Mouse (Mus musculus) gastrocnemius, adult 8-10 months (tissue): ENCODE results near the gene Tbc1d22a. TPM values are rescaled to one million over a fixed set of nuclear protein-coding genes. Genes with fewer than 3 reads are reported as not detected.
A peak's percentile ranks its signal among the peaks of the same experiment; 100 is the strongest.

Experiments
- DNase-seq, 2 experiments: peaks; one replicate each; pipeline ENCODE4 v3.0.0; 2022; ENCODE audit warnings: low spot score in 2 of 2
- total RNA-seq, 4 experiments: library from RNA; stranded (reverse); gene quantifications; 2 replicates each; pipeline ENCODE4 v1.2.4; 2022

Tbc1d22a gene
- total RNA-seq, 4 experiments from 2014 or later = 14.7 to 15.7 (median 15.3) TPM

DNA sequence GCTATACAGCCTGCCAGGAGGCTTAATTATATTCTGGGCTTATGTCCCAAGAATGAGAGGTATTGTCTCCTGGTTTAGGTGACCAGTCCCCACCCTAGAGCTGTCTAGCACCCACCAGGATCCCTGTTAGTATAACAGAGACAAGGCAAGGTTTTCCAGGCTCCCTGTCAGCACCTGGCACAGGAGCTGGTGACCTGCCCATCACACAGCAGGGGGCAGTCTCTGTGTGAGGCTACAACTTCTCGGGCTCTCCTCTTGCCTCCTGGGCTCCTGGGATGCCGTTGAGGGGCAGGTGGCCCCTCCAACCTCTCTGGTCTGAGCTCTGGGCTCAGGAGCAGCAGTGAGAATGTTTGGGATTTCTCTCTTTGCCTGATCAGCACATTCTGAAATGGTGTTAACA lies 171.2 kb downstream of the Tbc1d22a start:
- no peak for DNase-seq

DNA sequence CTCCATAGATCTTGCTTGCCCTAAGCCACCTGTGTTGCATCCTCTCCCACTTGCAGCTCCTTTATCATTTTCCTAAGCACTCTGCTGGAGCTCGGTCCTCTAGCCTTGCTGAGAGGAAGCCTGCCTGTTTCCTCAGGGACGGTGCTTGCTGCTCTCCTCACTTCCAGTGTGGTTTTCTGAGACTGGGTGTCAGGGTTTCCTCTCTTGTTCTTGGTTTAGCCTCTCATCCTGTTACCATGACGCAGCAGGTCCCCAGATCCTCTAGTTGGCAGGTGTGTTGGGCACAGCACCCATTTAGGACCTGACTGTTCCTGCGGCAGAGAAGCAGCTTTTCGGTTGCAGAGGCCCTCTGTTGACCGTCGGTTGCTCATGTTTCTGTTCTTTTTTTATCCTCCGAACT lies 172.1 kb downstream of the Tbc1d22a start:
- DNase-seq = no peak

DNA sequence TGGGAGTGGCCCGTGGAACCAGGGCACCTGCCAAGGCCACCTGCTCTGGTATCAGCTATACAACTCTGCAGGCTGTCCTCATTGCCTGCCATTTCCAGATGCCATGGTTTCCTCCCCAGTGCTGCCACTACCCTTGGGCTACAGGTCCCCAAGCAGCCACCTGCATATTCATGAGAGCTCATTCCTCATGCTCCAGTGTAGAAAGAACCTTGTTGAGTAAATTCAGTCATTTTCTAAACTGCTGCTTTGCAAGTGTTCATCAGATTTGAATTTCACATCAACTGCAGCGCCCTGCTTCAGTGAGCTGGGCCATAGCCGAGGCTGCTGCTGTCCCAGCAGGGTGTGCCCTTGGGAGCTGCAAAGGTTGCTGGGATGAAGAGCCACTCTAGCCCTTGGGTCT lies 174.3 kb downstream of the Tbc1d22a start:
- no peak for DNase-seq

DNA sequence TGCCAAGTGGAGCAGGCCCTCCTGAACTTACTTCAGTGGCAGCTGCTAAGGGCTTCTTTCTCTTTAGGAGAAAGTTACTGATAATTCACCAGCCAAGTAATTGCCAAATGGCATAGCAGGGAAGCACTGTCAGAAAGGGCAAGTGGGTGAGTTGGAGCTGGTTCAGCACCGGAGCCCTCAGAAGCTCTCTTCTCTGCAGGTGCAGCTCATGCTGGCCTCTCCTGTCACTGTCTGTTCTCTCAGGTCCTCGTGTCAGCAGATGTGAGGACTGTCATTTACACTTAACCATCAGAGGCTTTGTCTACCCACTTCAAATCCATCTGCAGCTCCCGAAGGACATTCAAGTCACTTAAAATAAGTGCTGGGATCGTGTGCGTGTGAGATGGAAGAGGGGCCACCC lies 190.6 kb downstream of the Tbc1d22a start:
- DNase-seq = no peak

DNA sequence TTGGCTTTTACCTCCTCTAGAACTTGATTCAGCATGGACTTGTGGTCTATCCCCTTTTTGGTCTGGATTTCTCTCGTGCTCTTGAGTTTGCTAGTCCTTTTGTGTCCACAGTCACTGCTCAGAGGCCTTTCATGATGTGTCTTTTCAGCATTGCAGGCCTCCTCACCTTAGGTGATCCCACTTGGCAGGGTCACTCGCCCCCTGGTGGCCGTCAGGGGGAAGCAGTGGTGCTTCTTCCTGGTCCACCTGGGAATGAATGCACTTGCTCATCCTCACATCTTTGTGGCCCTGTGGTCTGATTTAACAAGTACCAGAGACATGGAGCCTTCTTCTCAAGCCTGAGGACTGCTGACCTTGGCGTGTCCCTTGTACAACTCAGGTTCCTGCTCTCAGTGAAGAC lies 191.3 kb downstream of the Tbc1d22a start:
- peak; percentile 14 to 39 for DNase-seq

DNA sequence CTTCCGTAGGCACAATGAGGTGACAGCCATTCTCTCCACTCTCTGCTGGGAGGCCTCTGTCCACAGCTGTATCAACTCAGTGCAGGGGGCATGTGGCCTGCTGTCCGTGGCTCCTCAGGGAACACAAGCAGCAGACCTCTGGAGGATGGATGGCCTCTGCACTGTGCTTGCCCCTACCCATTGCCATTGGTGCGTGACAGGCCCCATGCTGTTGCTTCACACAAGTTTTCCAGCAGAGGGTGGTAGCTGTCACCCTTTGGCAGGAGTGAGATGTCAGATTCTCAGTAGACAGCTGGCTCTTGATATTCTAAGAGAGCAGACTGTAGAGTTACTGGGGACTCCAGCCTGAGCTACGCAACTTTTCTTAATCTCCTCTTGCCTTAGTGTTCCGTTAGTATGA lies 195.1 kb downstream of the Tbc1d22a start:
- no peak for DNase-seq

DNA sequence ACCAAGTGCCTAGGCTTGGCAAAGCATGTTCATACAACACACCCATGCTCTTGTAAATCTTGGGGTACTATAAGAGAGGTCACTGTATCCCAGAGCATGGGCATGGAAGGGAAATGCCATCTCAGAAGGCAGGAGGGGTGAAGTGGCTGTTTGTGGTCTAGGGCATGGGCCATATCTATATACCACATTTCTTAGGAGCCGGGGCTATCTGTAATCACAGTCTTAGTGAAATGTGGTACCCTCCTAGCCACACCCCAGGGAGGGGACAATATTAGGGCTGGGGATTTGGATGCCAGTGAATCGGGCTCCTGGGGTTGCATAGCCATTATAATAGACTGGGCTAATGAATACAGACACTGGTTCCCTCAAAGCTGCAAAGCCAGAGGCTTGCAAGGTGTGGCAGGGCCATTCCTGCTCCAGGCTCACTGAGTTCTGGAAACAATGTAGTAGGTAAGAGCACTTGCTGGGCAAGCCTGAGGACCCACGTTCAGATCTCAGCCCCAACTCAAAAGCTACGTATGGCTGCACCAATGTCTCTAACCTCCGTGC lies 197.3 kb downstream of the Tbc1d22a start:
- DNase-seq = no peak

DNA sequence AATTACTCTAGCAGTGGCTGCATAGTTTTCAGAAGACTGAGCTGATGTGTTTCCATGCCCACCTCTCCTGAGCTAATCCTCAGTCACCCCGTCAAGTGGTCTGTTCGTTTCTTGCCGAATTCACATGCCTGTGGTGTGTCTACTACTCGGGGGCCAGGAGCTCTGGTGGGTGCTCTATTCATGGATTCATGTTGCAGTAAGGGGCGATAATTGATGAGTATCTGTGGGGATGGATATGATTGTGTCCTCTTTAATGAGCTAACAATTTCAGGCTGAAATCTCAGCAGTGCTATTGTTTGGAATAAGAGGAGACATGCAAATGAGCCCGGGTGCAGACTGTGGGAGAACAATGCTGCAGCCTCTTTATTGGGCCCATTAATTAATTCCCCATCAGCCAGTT lies 201.7 kb downstream of the Tbc1d22a start:
- DNase-seq = no peak

DNA sequence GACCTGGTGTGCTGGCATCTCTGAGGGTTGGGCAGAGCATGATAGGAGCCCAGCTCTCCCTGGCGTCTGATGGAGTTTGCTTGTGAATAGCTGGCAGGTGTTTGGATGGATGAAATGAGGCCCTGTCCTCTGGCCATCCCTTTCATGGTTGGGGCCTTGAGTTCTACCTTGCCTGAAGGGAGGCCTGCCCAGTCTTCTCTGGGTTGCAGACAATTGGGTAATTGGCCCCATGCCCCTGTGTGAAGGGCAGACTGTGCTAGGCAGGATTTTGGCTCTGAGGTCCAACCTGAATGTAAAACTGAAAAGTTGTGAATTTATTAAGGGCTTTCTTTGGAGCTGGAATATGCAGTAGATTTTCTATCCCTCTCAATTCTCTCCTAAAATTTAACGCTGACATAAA lies 204.2 kb downstream of the Tbc1d22a start:
- no peak for DNase-seq

DNA sequence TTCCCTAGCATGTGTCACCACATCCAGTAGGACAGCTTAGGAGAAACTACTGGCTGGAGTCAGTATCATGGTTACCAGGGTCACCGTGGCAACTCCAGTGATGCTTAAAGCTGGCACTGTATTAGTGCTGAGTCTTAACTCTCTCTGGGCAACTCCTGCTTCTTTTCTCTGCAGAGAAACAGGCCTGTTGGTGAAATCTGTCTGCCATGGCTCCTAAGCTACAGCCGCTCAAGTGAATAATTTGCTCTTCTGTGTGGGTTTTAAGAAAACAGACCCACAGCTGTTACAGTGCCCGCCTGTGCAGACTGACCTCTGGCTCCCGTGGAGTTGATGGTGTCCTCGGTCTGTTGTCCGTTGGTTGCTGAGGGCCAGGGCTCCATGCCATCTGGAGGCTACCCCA lies 205.4 kb downstream of the Tbc1d22a start:
- DNase-seq = no peak

DNA sequence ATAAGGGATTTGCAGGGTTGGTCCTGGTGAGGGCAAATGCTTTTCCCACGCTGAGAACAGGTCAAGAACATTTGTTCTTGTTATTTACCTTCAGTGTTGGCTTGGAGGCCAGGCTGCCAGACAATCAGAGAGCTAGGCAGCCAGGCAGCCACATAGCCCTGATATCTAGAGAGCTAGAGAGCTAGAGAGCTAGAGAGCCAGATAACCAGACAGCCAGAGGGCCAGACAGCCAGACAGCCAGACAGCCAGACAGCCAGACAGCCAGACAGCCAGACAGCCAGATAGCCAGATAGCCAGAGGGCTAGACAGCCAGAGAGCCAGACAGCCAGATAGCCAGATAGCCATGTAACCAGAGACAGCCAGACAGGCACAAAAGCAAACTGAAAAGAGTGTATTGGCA lies 208.6 kb downstream of the Tbc1d22a start:
- DNase-seq = no peak

DNA sequence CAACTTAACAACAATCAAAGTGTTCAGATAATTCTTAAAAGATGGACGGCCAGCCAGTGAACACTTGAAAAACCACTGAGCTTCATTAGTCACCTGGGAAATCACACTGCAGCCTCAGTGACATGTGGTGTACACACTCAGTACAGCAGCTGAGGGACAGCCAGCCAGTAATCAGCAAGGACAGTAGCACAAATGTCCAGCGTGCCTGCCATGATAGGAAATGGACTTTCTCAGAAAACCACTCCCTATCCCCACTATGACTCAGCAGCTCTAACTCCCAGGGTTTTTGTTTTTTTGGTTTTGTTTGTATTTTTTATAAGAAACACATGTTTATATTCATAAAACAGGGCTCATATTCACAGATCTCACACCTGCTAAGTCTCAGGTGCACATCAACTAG lies 209.6 kb downstream of the Tbc1d22a start:
- no peak for DNase-seq

DNA sequence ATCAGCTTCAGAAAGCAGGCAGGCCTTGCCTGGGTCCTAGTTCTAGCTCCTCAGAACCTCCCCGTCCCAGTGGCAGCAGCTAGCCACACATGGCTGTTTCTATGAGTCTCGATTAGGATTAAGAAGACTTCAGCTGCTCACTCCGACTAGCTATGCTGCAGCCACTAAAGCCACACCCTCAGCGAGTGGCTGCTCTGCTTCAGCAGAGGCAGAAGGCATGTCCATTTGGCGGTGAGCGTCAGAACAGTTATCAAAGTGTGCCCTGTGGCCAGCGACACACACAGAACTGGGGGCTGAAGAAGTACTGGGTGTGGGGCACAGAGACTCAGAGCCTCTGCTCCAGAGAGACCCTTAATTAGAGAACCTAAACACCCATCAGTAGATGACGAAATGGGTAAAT lies 210.7 kb downstream of the Tbc1d22a start:
- DNase-seq = no peak

DNA sequence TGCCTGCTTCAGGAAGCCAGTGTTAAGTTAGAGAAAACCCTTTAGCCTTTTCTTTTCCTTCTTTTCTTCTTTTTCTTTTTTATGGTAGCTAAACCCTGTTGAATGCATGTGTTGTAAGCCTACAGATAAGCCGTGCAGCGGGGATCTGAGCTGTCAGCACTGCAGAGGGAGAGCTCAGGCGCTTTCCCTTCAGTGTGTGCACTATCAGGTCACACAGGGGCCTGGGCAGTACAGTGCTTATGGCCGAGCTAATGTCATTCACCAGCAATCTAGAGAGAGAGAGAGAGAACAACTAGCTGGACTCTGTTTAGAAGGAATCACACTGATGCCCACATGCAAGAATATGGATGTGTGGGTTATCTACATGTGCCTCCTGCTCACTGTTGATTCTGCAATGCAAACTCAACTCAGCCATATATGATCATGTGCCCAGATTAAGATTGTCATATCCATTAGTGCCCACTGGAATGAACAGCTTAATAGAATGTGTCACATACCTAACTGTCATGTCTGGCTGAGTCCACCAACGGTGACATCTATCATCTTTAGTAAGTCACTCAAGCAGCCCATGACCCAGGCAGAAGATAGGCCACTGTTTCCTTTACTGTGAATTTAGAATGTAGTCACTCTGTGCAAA lies 212.2 kb downstream of the Tbc1d22a start:
- no peak for DNase-seq

DNA sequence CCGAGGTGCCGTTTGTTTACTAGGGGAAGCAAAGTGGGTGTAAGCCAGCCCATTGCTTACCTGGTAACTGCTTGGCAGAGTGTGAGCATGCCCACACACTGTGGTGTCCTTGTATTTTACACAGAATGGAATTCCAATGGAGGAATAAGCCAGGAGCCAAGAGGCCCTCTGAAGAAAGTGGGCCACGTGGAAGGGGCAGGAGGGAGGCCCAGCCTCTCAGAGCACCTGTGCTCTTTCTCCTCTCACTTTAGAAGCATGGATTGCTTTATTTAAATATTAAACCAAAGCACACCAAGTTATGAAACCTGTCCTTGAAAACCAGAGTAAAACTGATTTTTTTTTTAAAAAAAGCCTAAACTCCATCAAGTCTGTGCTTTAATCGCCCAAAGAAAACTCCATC lies 213.2 kb downstream of the Tbc1d22a start:
- DNase-seq = no peak

DNA sequence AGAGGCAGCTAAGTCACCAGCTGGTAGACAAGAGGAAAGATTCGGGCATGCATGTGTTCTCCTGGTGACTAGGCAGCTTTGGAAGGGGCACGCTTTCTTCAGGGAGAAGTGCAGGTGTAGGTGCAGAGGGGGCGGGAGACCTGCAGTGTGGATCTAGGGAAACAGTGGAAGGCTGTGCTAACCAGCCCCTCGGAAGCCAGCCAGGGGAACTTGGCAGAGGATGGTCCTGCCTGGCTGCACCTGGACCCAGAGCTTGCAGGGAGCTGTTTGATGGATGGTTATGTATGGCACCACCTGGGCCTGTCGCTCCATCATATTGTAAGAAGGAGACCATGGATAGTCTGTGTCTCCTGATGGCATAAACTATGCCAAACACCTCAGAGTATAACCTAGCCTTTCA lies 214.2 kb downstream of the Tbc1d22a start:
- DNase-seq = no peak

DNA sequence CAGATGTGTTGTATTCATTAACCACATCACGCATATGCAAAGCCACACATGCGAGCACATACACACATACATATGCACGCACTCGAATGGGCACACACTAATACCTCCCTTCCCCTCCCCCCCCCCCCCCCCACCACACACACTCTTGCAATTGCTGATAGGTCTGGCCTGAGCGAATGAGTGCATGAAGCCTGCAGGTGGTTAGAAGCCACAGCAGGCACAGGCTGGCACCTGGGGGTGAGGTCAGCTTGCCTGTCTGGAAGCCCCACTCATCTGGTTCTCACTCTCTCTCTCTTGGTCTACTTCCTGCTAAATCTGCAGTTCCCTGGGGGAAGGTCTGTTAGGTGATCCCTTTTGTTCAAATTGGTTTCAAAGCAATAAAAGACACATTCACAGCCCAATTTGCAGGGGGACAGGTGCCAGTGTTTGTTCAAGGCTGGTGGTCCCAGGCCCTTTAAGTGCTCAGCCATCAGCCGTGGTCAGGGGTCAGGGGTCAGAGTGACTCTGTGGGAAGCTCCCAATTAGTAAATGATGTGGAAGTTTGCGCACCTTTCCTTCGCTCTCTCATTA lies 215.6 kb downstream of the Tbc1d22a start:
- no peak for DNase-seq

DNA sequence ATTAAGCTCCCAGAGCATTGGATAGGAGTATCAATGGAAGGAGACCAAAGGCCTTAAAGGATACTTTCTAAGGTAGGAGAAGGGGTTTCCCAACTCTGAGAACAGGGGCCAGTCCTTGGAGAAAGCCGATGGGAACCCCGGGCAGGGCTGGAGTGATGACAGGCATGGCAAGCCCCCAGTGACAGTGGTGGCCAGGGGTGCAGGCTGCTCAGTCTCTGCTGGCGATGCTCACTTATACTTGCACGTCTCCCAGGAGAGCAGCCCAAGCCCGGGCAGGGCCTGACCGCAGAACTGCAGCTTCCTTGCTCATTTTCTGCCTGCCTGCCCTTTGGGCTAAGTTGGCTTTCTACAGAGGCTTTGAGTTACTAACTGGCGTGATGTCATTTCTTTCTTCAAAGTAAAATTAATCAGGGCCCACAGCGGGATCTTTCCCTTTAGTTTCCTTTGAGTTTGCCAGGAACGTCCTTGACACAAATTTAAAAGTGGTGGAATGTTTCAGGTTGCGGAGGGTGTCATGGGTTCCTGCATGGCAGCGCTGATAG lies 217.4 kb downstream of the Tbc1d22a start:
- no peak for DNase-seq

DNA sequence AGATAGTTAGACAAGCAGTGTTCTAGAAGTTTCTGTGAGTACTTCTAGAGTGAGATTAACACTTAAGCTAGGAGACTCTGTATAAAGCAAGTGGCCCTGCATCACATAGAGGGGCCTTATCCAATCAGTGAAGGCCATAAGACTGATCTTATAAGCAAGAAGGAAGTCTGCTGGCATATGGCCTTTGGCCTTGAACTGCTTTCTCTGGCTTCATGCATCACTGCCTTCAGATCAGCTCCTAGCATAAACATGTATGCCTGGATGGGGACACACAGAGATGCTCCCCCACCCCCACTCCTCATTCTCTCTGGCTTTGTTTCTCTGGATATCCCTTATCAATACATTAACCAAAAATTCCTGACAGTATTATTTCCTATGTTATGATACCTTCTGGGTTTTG lies 218.5 kb downstream of the Tbc1d22a start:
- DNase-seq = no peak

DNA sequence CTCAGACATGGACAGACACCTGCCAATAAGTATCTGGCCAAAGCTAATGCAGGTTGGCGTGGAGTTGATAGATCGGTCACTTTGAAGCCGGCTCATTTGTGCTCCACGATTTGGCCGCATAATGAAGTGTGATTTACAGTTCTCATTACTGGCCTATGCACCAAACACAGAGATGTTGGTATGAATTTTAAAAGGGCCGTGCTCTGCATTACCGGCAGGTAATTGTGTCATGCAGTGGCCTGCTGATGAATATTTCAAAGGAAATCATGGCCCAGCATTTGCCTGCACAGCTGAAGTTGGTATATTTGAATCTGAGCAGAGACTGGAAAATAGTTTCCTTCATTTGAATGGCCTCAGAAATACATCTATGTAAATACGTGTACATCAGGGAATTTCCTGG lies 219.1 kb downstream of the Tbc1d22a start:
- no peak for DNase-seq

DNA sequence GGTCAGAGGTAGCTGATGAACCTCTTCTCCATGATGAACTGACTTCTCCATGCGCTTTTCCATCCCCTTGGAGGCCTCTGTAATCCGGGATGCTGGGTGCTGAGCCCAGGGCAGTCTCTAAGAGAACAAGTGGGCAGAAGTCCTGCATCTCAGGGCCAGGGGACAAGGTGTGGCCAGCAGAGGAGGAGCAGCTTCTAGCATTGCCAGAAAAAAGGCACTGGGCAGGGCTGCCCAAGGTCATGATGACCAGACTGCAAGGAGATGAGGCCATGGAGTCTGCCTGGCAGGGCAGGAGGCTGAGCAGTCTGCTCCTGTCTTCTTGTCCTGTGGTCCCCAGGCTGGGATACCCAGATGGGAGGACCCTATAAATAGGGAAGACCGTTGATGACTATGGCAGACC lies 220.0 kb downstream of the Tbc1d22a start:
- DNase-seq = no peak

DNA sequence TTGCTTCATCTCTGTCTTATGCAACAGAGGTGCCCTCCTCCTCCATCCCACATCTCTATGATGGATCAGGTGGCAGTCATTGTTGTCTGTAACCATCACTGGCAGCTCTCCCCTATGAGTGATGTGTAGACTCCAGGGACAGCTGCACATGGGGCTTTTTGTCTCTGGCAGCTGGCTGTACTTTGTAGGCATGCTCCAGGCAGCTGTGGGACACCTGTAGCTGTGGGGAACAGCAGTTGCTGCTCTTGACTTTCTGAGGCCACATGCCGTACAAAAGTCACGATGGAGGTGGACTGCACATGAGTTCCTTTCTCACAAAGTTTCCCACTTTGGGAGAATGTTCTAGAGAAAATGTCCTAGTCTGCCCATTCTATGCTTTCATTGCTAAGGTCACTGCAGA lies 223.1 kb downstream of the Tbc1d22a start:
- DNase-seq = no peak
